Mouse (Mus musculus) naive thymus-derived CD4-positive, alpha-beta T cell, adult 2 months (primary cell): ENCODE measurements around the gene Asic4.
A peak's percentile ranks its signal among the peaks of the same experiment; 100 is the strongest.

Experiments used
- DNase-seq: peaks from one replicate; pipeline ENCODE4 v3.0.0-alpha.2; 2011; ENCODE audit warnings: low read depth

Gene Asic4

DNA sequence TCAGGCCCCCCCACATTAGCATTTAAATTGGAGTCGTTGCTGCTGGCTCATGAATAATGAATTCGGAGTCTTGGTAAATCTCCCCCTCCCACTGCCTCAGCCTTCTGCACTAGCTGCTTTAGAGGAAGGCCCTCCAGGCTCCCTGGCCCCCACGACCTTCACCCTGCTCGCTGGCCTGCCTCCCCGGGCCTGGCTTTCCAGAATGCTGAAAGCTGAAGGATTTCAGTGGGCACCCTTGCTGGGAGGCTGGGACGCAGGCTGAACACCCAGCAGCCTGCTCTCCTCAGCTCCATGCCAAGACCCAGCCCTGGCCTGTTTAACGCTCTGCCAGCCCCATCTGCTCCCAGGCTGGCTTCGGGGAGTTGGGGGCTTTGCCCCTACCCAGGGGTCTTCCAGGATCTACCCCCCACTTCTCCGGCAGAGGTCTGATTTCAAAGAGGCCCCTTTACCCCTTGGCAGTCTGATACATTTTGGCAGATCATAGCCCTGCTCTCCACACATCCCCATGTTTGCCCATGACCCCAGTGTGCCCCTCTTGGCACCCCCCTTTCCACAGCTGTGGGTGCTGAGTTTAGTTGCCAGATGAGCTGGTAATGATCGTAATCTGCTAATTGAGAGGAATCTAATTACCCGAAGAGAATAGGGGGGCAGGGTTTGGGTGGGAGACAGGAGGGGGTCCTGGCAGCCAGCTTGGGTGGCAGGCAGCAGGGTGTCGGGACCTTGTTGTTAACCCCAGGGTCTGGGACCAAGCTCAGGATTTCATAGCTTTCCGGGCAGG lies 6.8 kb upstream of the Asic4 start:
- DNase-seq: no peak

DNA sequence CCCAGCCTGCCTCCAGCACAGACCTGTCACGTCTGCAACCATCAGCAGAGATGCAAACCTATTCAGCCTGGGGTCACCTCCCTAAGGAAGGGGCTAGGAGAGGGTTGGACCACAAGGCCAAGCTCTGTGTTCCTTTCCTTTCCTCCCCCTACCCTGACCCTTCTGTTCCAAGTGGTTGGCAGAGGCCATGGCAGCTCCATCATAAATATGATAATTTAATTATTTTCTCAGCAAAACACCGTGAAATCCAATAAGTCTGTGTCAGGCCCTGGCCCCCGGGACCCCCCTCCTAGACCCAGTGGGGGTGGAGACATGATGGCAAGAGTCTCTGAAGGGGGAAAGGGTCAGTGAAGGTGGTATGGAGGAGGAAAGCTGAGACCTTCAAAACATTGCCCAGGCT lies 6.0 kb upstream of the Asic4 start:
- no peak for DNase-seq

DNA sequence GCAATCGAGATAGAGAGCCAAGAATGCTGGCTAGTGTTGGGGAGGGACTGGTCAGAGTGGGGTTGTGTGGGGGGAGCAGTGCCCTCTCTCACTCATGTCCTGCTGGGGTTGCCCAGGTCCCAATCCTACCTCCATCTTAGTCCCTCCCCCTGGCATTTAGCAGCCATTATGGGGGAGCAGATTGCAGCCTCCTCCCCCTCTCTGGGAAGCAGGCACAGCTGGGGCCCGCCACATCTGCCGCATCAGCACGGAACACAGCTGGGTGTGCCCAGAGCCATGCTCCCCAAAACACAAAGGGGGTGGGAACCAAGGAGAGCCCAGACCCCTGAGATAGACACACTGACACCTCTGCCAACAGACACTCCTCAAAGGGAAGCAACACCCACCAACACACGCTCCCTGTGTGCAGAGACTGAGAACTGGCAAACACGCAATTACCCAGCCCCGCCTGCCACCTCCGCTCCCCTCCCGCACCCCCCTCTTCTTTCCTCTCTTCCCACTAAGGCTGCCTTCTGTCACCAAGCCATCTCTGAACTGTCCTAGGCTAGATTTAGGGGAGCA lies 5.0 kb upstream of the Asic4 start:
- no peak for DNase-seq

DNA sequence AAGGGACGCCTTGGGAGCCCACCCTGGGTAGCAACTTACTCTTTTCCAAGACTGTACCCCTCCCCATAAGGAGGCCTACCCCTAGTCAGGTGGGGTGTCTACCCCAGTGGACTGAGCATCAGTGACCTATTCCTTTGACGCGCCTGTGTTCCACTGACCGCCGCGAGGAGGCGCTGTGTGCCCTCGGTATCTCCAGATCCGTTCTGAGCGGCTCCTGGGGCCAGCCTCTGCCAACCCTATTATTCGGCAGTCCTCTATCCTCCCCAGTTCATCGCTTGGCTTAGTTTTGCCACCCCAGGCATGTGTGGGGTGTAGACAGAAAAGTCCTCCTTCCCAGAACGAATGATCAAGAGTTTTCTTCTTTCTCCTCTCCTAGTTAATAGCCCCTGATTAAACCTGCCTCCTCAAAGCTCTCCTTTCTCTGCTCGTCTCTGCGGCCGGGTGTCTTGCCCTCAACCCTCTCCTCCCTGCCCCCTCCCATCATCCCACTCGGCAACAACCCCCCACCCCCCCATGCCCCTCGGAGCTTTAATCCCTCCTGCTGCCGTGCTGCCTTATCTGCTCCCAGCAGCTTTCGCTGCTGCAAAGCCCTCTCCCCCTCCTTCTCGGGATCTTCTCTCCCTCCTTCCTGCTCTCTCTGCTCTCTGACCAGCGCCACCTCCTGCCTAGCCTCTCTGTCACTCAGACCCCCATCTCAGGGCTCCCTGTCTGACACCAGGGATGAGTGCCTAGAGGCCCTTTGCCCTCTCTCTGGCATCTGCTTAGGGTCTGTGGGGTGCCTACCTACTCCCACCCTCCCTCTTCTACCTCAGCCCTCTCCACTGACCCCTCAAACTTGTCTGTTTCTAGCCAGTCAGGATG lies 4.3 kb upstream of the Asic4 start:
- DNase-seq: peak; percentile 79

DNA sequence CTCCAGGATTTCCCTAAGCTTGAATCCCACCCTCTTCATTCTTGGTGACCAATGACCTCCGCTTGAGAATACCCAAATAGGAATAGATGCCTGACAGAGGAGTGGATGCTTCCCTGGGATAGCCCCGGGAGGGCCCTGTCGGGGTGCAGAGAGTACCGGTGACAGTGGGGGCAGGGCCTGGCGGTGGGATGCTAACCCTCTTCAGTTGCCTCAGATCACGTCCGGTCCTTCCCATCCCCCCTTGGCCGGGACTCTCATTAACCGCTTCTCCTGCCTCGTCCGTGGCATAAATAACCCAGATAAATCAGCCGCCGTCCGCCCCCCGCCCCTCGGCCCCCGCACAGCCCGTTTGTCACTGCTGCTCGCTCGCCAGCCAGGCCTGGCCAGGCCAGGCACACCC lies 3.6 kb upstream of the Asic4 start:
- no peak for DNase-seq

DNA sequence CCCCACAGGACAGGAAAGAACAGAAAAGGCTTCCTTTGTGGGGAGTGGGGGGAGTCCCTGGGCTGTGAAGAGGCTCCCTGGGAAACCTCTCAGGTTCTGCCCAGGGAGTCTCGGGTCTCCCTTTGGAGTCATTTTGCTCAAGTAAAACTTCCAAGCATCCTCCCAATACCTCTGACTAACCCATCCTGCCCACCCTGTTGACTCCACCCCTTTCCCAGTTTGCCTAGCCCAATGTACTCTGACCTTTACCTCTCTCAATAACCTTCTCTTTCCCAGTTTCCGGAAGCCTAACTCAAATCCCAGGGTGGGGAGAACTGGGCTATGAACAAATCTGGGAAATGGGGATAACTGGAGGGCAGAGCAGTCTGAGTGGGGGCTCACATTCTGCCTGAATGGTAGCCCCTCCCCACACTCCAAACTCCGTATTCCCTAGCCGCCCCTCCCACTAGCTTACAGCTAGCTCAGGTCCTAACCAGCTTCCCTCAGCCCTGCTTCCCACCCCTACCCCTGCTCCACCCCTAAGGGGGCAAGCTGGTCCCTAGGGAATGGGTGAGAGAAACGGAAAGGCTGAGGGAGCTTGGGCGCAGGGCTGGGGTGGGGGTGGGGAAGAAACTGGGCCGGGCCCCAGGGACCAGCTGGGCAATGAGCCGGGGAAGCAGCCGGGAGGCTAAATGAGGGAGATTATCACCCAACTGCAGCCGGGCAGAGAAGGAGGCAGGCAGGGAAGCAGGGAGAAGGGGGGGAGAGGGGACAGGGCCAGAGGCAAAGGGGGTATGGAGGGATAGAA lies 2.8 kb upstream of the Asic4 start:
- no peak for DNase-seq

DNA sequence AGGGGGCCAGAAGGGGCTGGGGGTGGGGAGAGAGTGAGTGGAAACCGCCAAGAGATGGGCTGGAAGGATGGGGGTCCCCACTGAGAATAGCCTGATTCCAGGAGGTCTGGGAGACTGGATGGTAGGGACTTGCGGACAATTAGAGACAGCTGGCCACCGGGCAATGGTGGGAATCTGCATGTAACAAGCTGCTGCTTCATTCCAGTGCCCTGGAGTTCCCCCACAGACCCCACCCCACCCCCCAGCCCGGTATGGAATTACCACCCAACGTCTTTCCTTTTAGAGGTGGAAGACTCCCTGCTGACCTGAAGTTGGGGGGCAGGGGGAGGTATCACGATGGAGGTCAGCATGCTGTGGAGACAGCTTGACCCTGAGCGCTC lies 2.2 kb upstream of the Asic4 start:
- no peak for DNase-seq

DNA sequence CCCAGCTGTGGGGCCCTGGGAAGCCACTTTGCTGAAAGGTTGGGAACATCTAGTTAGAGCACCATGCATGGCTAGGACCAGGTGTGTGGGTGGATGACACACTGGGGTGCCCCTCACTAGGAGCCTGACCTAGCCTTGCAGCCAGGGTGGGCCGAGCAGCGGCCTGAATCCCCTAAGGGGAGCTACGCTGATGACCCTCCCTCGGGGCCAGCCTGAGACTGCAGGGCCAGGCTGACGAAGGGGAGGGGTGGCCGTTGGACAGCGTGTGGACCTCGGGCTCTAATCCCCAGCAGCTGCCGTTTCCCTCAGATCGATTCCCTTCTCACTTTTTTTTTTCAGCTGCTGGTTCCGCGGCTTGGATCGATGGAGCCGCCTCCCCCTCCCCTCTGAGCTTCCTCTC lies 1.3 kb upstream of the Asic4 start:
- DNase-seq: no peak

DNA sequence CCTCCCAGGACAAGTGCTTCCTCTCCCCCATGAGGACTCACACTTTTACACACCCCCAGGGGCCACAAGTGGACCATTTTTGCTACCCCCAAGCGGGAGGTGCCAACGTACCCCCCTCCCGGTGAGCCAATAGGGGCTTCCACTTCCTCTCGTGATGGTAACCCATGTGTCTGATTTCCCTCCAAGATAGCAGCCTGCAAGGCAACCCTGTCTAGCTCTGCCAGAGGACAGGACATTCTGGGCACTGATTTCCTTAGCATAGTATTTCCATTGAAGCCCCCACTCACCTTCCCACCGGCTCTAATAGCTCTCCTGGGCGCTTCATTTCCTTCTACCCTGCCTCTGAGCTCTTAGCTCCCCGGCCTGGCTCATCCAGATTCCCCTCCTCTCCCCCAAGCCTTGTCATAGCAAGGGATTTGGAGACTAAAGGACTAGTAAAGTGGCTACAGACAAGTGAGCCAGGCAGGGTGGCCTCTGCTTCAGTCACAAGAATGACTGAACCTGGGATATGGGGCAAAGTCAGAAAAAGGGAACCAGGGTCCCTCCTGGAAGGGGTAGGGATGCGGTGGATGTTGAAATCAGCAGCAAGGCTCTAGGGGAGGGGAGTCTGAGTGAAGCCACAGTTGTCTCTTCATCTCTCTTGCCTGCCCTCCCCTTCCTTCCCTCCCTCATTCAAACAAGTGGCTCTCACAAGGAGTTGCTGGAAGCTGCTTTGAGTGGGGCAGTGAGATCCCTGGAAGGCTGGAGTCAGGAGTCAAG lies 680 bp upstream of the Asic4 start:
- no peak for DNase-seq

DNA sequence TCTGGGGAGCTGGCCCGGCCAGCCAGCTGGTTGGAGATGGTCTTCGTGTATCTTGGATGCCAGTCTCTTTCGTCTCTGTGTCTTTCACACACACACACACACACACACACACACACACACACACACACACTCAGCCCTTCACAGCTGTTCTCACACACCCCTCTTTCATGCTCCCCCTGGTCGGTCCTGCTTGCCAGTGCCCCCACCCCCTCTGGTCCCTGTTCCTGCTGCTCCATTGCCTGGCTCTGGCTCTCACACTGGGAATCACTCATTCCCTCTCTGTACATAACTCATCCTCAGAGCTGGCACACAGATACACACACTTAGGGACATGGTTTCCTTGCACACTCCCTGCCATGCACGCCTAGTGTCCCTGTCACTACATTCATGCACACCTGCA lies 1.7 kb downstream of the Asic4 start:
- DNase-seq: no peak

DNA sequence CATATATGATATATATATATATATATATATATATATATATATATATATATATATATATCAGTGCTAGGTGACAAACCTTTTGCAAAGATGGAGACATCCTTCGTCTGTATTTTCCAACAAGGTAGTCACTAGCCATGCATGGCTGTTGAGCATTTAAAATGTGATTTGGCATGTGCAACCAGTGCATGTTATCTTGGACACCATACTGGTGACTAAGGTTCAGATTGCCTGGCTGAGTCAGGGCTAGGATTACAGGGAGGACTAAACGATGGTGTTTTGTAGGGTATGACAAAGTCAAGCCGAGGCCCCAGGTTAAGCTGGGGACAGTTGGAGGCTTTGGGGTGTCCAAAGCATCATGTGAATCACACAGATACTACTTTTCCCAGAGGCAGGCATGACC lies 5.2 kb downstream of the Asic4 start:
- DNase-seq: no peak

DNA sequence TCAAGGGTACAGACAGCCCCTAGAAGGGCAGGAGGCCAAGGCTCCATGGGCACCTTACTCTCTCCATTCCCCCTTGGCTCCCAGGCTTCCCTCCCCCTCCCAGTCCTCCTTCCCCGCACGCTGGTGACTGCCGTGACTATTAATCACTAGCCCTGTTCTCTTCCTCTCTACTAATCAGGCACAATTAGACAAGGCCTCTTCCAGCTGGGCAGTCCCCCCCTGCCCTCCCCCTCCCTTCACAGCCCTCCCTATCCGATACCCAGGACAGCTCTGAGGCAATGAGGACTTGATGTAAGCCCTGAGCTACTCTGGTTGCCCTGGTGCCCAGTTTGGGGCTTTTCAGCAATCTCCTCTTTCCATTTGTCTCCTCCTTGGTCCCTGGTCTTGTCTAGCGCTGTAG lies 5.7 kb downstream of the Asic4 start:
- DNase-seq: no peak

DNA sequence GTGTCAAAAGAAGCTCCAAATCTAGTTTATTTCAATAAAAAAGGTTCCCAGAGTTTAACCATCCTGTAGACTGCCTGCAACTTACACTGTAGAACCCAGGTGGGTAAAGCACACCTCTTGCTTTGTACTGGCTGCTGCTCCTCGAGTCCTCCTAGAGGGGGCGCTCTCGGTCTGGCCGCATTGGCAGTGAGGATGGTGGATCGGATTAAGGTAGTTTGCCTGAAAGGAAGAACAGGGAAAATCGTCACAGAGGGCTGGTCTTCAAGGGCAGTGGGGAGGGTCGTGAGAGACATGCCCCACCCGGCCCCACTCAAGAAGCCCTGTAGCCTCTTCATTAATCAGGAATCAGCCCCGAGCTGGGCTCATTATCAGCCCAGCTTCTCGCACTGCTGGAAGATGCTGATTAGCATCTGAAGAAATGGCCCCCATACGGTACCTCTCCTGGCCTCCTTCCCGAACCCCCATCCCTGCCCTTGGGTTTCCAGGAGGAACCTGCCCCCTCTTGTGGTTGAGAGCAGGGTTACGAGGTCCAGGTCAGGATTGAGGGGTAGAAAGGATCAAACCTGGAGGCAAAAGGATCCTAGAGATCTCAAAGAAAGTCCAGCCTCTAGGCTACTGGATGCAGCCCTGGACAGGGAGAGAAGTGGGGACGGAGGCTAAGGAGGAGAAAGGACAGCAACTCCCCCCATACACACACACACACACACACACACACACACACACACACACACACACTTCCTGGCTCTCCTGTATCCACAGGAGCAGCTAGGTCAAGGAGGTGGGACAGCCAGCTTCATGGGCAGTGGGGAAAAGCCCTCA lies 6.7 kb downstream of the Asic4 start:
- no peak for DNase-seq

DNA sequence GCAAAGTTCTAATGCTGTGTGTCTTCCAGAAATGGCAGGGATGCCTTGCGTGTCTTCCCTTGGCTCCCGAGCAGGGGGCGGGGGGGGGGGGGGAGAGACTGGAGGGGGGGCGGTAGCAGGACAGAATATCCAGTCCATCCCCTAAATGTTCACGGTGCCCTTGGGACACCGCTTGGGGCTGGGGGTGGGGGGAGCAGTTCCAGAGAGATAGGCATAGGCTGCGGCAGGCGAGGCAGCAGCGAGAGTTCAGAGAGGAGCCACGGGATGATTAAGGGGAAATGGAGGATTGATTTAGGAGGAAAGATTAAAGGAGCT lies 7.4 kb downstream of the Asic4 start:
- no peak for DNase-seq

DNA sequence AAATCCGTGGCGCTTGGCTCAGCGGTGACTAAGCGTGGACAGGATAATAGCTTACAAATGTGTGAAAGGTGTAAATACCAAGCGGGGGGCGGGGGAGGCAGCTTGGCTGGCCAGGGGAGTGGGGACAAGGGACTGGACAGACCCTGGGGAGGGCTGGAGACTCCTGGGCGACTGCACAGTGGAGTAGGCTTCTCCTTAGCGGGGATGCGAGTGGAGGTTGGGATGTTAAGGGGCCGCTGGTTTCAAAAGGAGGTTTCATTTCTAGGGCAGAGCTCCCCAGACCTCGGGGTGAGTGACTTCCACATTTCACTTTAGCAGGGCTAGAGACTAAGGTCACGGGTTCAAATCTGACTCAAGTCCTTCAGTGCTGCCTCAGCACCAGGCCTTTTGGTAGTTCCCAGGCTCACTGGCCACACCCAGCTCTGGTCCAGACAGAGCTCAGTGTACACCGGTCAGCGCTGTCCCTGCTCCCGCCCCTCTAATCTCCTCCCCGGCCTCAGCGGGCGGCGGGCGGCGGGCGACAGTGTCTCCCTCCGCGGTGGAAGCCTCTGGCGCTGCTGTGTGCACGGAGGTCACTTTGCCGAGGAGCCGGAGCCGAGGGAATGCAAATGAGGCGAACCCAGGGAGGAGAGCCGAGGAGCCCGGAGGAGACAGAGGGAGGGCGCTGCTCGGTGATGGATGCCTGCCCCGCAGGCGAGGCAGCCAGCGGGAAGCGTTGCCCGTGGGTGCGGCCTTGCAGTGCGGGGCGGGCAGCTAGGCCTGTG lies 8.0 kb downstream of the Asic4 start:
- no peak for DNase-seq

DNA sequence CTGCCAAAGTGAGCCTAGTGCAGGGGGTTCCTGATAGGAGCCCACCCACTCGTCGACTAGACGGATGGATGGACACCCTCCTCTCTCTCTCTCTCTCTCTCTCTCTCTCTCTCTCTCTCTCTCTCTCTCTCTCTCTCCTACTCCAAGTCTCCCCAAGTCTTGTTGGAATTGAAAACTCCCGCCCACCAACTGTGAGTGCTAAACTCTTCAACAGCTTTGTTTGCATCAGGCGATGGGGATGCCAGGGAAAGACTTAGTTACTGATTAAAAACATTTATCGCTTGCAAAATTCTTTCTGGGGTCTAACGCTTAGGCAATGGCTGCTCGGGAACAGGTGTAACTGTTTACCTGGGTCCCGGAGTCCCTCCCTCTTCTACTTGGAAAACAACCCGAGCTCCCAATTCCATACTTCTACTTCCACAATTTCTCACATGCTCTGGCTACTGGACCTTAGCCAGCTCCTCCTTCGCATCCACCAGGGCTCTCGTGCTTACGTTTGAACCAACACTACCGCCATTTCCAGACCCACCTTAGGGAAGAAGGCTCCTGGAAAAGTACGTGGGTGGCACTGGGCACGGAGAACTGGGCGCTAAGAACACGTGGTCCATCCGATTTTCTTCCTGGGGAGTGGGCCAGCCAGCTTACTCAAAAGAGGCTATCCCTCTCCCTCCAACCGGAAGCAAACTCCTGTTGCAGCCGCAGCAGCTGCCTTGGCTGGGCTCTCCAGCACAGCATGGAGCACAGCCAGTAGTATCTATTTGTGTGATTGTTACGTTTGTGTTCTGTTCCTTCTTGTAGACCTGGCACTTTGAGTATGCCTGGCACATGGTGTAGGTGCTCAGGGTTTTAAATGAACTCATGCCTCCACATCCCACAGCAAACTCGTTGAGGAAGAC lies 8.8 kb downstream of the Asic4 start:
- DNase-seq: no peak

DNA sequence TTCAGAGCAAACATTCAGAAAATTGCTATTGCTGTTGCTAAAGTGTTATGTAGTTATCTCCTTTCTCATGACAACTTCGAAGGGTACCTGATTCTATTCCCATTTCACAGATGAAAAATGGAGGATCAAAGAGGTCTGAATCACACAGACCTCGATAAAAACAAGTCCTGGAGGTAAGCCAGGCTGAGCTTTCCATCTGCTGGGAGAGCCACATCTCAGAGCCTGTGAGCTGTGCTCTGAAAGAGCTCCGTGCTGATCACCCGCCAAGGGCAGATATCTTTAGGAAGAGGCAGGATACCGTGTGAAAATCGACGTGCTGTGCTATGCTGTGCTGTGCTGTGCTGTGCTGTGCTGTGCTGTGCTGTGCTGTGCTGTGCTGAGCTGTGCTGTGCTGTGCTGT lies 10.1 kb downstream of the Asic4 start:
- no peak for DNase-seq

DNA sequence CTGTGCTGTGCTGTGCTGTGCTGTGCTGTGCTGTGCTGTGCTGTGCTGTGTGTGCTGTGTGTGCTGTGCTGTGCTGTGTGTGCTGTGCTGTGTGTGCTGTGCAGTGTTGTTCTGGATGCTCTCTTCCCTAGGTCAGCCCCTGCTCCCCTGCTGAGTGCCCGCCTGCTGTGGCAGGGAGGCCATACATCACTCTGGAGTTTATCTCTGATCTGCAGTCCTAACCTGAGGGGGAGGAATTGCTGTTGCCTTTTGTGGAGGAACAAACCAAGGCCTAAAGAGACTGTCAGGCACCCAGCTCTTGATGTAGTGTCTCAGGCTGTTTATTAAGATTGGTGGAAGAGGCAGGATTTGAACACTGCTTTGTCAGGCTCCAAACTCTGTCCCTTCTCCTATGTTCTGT lies 12.4 kb downstream of the Asic4 start:
- DNase-seq: no peak

DNA sequence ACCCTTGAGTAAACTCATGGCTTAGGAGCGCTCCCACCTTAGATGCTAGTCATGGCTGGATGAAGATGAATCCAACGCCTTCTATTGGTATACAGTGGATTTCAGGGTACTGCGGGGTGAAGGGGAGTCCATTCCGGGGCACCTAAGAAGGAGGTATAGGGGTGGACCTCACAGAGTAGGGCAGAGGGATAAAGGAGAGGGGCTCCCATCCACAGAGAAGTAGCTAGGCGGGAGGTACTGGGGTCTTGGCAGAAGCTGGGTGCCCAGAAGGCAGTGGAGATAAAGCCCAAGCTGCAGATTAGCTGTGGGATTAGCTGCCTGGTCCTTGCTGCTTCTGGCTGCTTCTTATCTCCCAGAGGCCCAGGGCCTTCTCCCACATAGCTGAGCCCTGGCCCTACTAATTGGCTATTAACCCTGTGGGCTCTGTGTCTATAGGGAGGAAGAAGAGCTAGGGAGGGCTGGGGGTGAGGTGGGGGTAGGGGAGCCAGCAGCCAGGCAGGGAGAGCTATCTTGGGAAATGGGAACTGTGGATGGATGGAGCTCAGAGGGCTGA lies 13.5 kb downstream of the Asic4 start:
- no peak for DNase-seq
